Mouse (Mus musculus) stomach, embryonic 14.5 days (tissue): ENCODE data around the gene Ifrd2. TPM values are rescaled to one million over a fixed set of nuclear protein-coding genes. Genes with fewer than 3 reads are reported as not detected.

Experiments
- ATAC-seq: fragments of 200-750 bp; cut with Nextera tagmentation; 2 replicates; pipeline ENCODE4 v1.8.0; 2017; ENCODE audit warnings: low read depth, moderate TSS enrichment; ENCODE audit not compliant: insufficient number of reproducible peaks, insufficient read depth, low FRiP score
- H3K27ac ChIP-seq: fragments of 300-500 bp; sonication (generic); 2 replicates; pipeline ENCODE4 v1.5.1; 2014; ENCODE audit warnings: mild to moderate bottlenecking, low read length, moderate library complexity, mixed read lengths
- H3K27me3 ChIP-seq: fragments of 300-500 bp; sonication (generic); 2 replicates; pipeline ENCODE4 v1.6.1; 2014; ENCODE audit warnings: low read length, control low read depth, mixed read lengths; ENCODE audit not compliant: control insufficient read depth, insufficient read depth
- H3K36me3 ChIP-seq: fragments of 300-500 bp; sonication (generic); 2 replicates; pipeline ENCODE4 v1.6.1; 2014; ENCODE audit warnings: mild to moderate bottlenecking, control low read depth, low read length, moderate library complexity, mixed read lengths; ENCODE audit not compliant: control insufficient read depth, insufficient read depth
- H3K4me1 ChIP-seq: fragments of 300-500 bp; sonication (generic); 2 replicates; pipeline ENCODE4 v1.6.1; 2014; ENCODE audit warnings: low read length, control low read depth, mixed read lengths; ENCODE audit not compliant: control insufficient read depth, insufficient read depth
- H3K4me2 ChIP-seq: fragments of 300-500 bp; sonication (generic); replicated peaks from 2 replicates; pipeline ENCODE4 v1.6.1; 2014; ENCODE audit warnings: low read depth, low read length, control low read depth
- H3K4me3 ChIP-seq: fragments of 300-500 bp; sonication (generic); 2 replicates; pipeline ENCODE4 v1.5.1; 2014; ENCODE audit warnings: low read depth, low read length, control low read depth
- H3K9ac ChIP-seq: fragments of 300-500 bp; sonication (generic); replicated peaks from 2 replicates; pipeline ENCODE4 v1.6.1; 2014; ENCODE audit warnings: low read depth, mild to moderate bottlenecking, control low read depth, low read length, moderate library complexity, mixed read lengths
- H3K9me3 ChIP-seq: fragments of 300-500 bp; sonication (generic); 2 replicates; pipeline ENCODE4 v1.6.1; 2016; ENCODE audit warnings: low read depth, low read length, control low read depth; ENCODE audit not compliant: control insufficient read depth
- WGBS: fragments of 180-500 bp; shearing (Covaris S2); extraction: QIAGEN DNeasy Blood & Tissue Kit; methylation state at CpG from one replicate; pipeline ENCODE4 v1.1.7; 2014; 5-methylcytosine and 5-hydroxymethylcytosine counted together
- polyA plus RNA-seq: library from polyadenylated mRNA; unstranded; fragments of >200 nt; fragmentation: Nextera tagmentation; extraction: Ambion mirVana; gene quantifications from 2 replicates; pipeline ENCODE4 v1.2.1, GENCODE M21; 2014

Ifrd2 gene
- polyA plus RNA-seq, 1 experiment from 2014 or later: 61.1 TPM

- Histone ChIP-seq H3K4me2 (no peak overlapping the region), H3K9ac (no peak overlapping the region), H3K27ac (no peak overlapping the region), H3K4me1 (peaks cover 11% of the 10 kb centered on the region), H3K36me3 (no peaks in the 10 kb centered on the region; the same call in 1 of the 2 replicates), H3K9me3 (no peaks in the 10 kb centered on the region), H3K27me3 (no peaks in the 10 kb centered on the region), H3K4me3 (no peak overlapping the region)
- 90% methylated on average over 14 of the region's 14 CpGs for WGBS
- no peak for ATAC-seq
These were observed 4.3 kb upstream of the Ifrd2 start for GRCm38 (mm10) chr9:107583174-107583573.

GRCm38 (mm10) chr9:107586504-107586903, 938 bp upstream of the Ifrd2 start:
- Histone ChIP-seq H3K4me2 (no peak overlapping the region), H3K27me3 (no peaks in the 10 kb centered on the region), H3K4me1 (peaks cover 13% of the 10 kb centered on the region), H3K9ac (no peak overlapping the region), H3K36me3 (peaks cover 19% of the 10 kb centered on the region), H3K27ac (no peak overlapping the region), H3K9me3 (no peaks in the 10 kb centered on the region), H3K4me3 (no peak overlapping the region)
- 85% methylated on average over 5 of the region's 5 CpGs for WGBS
- ATAC-seq: no peak

- Histone ChIP-seq H3K9ac (peak overlapping the region; percentile 61), H3K9me3 (no peaks in the 10 kb centered on the region), H3K4me1 (peaks cover 10% of the 10 kb centered on the region), H3K27me3 (no peaks in the 10 kb centered on the region), H3K36me3 (peaks cover 32% of the 10 kb centered on the region), H3K4me3 (peak overlapping the region; percentile 69), H3K4me2 (peak overlapping the region; percentile 78), H3K27ac (no peak overlapping the region)
- 3% methylated on average over 33 of the region's 33 CpGs for WGBS
- no peak for ATAC-seq
These were observed 594 bp downstream of the Ifrd2 start for GRCm38 (mm10) chr9:107587833-107588639.

GRCm38 (mm10) chr9:107590058-107590772, 2.8 kb downstream of the Ifrd2 start:
- no peak overlapping the region for H3K9ac ChIP-seq
- peaks cover 38% of the 10 kb centered on the region for H3K36me3 ChIP-seq
- 0 out of 2 replicates have a peak overlapping the region, but pooled peaks have one; percentile 5 for H3K4me2 ChIP-seq
- H3K9me3 ChIP-seq: no peaks in the 10 kb centered on the region
- 0 out of 2 replicates have a peak overlapping the region, but pooled peaks have one; percentile 27 for H3K27ac ChIP-seq
- ATAC-seq: no peak; the same call in 1 of the 2 replicates
- WGBS: 79% methylated on average over 25 of the region's 25 CpGs
- H3K4me1 ChIP-seq: peaks cover 10% of the 10 kb centered on the region
- no peak overlapping the region for H3K4me3 ChIP-seq
- no peaks in the 10 kb centered on the region for H3K27me3 ChIP-seq

- peaks cover 38% of the 10 kb centered on the region for H3K36me3 ChIP-seq
- H3K9ac ChIP-seq: no peak overlapping the region
- no peak overlapping the region for H3K4me3 ChIP-seq
- ATAC-seq: no peak
- H3K27me3 ChIP-seq: no peaks in the 10 kb centered on the region
- no peak overlapping the region for H3K27ac ChIP-seq
- H3K4me2 ChIP-seq: 0 out of 2 replicates have a peak overlapping the region, but pooled peaks have one; percentile 5
- no peaks in the 10 kb centered on the region for H3K9me3 ChIP-seq
- peaks cover 10% of the 10 kb centered on the region for H3K4me1 ChIP-seq
- 89% methylated on average over 6 of the region's 6 CpGs for WGBS
These were observed 3.3 kb downstream of the Ifrd2 start for GRCm38 (mm10) chr9:107590773-107591060.

- Histone ChIP-seq H3K9me3 (no peaks in the 10 kb centered on the region), H3K27me3 (no peaks in the 10 kb centered on the region), H3K36me3 (peaks cover 42% of the 10 kb centered on the region), H3K27ac (no peak overlapping the region), H3K4me1 (peaks cover 7% of the 10 kb centered on the region), H3K4me2 (no peak overlapping the region), H3K4me3 (no peak overlapping the region), H3K9ac (no peak overlapping the region)
- no peak for ATAC-seq
- WGBS: 82% methylated on average over 11 of the region's 11 CpGs
These were observed 5.9 kb downstream of the Ifrd2 start for GRCm38 (mm10) chr9:107593101-107593976.

- H3K9me3 ChIP-seq: no peaks in the 10 kb centered on the region
- no peak for ATAC-seq
- H3K9ac ChIP-seq: no peak overlapping the region
- no peak overlapping the region for H3K4me3 ChIP-seq
- no peak overlapping the region for H3K27ac ChIP-seq
- H3K36me3 ChIP-seq: peaks cover 42% of the 10 kb centered on the region
- H3K27me3 ChIP-seq: no peaks in the 10 kb centered on the region
- H3K4me1 ChIP-seq: no peaks in the 10 kb centered on the region
- WGBS: 75% methylated on average over 8 of the region's 8 CpGs
- no peak overlapping the region for H3K4me2 ChIP-seq
These were observed 7.0 kb downstream of the Ifrd2 start for GRCm38 (mm10) chr9:107594281-107595062.
